Mouse (Mus musculus): Measurements from ENCODE around the gene Cx3cr1. TPM values are rescaled to one million over a fixed set of nuclear protein-coding genes. Genes with fewer than 3 reads are reported as not detected.
A peak's percentile ranks its signal among the peaks of the same experiment; 100 is the strongest.

Gene Cx3cr1
- polyA plus RNA-seq, 1 experiment from 2014 or later = 4.7 TPM

GRCm38 (mm10) chr9:120001945-120002725 is 67.5 kb downstream of the Cx3cr1 start:
- Histone ChIP-seq H3K36me3 (replicated peaks) (no peaks in the 10 kb centered on the region), H3K9me3 (no peaks in the 10 kb centered on the region), H3K27me3 (ENCODE audit: poor library complexity, severe bottlenecking) (peaks cover 10% of the 10 kb centered on the region; the same call in 1 of the 2 replicates), H3K27ac (peak overlapping the region; percentile 87), H3K4me1 (peaks cover 21% of the 10 kb centered on the region), H3K4me3 (peak overlapping the region; percentile 57)
- DNase-seq (ENCODE audit: extremely low spot score, low spot score) = peak; percentile 87
- 12% methylated on average over 31 of the region's 31 CpGs for WGBS

GRCm38 (mm10) chr9:120000761-120001160 is 68.9 kb downstream of the Cx3cr1 start:
- Histone ChIP-seq H3K27ac (no peak overlapping the region), H3K9me3 (no peaks in the 10 kb centered on the region), H3K36me3 (replicated peaks) (no peaks in the 10 kb centered on the region), H3K27me3 (ENCODE audit: poor library complexity, severe bottlenecking) (peaks cover 10% of the 10 kb centered on the region; the same call in 1 of the 2 replicates), H3K4me3 (no peak overlapping the region), H3K4me1 (peaks cover 21% of the 10 kb centered on the region)
- 82% methylated on average over 5 of the region's 5 CpGs for WGBS
- DNase-seq (ENCODE audit: extremely low spot score, low spot score) = no peak

DNA sequence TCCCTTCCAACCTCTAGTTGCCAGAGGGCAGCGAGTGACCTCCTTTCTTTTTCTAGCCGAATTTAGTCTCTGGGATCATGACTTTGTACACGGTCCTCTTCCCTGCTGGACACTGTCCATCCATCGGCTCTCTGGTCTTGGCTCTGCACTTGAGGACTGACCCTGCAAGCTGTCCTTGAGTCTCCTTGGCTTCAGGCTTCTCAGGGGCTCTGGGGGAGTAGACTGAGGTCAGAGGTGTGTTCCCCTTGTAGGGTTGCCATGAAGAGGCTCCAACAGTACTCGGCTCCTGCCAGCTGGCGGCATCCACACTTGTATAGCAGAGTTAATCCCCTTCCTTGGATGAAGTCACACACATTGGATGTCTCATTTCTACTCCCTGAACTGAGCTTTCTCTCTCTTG is 70.0 kb downstream of the Cx3cr1 start:
- no peaks in the 10 kb centered on the region for H3K9me3 ChIP-seq
- no peaks in the 10 kb centered on the region for H3K36me3 ChIP-seq (replicated peaks)
- no peak overlapping the region for H3K4me3 ChIP-seq
- peaks cover 21% of the 10 kb centered on the region for H3K4me1 ChIP-seq
- no peak overlapping the region for H3K27ac ChIP-seq
- H3K27me3 ChIP-seq (ENCODE audit: poor library complexity, severe bottlenecking) = peaks cover 10% of the 10 kb centered on the region; the same call in 1 of the 2 replicates
- no peak for DNase-seq (ENCODE audit: extremely low spot score, low spot score)
- WGBS = 88% methylated on average over 6 of the region's 6 CpGs

DNA sequence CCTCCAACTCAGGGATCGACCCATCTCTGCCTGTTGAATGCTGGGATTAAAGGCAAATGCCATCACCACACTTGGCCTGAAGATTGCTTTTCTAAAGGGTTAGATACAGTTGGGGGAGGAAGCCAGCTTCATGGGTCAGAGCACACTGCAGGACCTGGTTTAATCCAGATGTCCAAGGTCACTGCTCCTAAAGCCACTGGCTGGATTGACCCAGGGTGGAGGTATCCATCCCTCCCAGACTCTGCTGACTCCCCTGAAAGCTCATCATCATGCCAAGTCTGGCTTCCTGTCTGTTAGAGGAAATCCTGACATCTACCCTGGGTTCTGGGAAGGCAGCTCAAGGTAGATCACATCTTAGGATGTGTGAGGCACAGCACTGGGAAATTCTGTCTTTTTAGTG is 70.9 kb downstream of the Cx3cr1 start:
- Histone ChIP-seq H3K36me3 (replicated peaks) (no peaks in the 10 kb centered on the region), H3K27me3 (ENCODE audit: poor library complexity, severe bottlenecking) (peaks cover 10% of the 10 kb centered on the region; the same call in 1 of the 2 replicates), H3K9me3 (no peaks in the 10 kb centered on the region), H3K4me3 (no peak overlapping the region), H3K4me1 (peaks cover 14% of the 10 kb centered on the region), H3K27ac (no peak overlapping the region)
- WGBS = 72% methylated on average over 1 of the region's 1 CpGs
- DNase-seq (ENCODE audit: extremely low spot score, low spot score) = no peak

DNA sequence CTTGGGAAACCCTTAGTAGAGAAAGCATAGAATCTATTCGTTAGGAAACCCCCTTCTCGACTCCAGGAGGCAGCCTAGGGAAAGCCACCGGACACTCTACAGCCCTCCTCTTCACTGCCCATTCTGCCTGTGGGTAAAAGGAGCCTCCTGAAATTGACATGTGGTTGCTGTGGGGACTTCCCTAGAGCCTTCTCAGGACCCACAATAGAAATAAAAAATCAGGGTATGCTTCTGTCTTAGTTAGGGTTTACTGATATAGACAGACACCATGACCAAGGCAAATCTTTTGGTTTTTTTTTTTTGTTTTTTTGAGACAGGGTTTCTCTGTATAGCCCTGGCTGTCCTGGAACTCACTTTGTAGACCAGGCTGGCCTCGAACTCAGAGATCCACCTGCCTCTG is 73.6 kb downstream of the Cx3cr1 start:
- DNase-seq (ENCODE audit: extremely low spot score, low spot score) = no peak
- H3K27ac ChIP-seq = no peak overlapping the region
- 0 out of 2 replicates have a peak, but pooled peaks cover 12% of the 10 kb centered on the region for H3K27me3 ChIP-seq (ENCODE audit: poor library complexity, severe bottlenecking)
- peaks cover 8% of the 10 kb centered on the region for H3K4me1 ChIP-seq
- no peaks in the 10 kb centered on the region for H3K9me3 ChIP-seq
- no peak overlapping the region for H3K4me3 ChIP-seq
- H3K36me3 ChIP-seq (replicated peaks) = no peaks in the 10 kb centered on the region
- WGBS = 90% methylated on average over 4 of the region's 4 CpGs

GRCm38 (mm10) chr9:119994207-119994606 is 75.5 kb downstream of the Cx3cr1 start:
- no peak overlapping the region for H3K4me3 ChIP-seq
- DNase-seq (ENCODE audit: extremely low spot score, low spot score) = no peak
- no peak overlapping the region for H3K27ac ChIP-seq
- WGBS = 76% methylated on average over 7 of the region's 7 CpGs
- H3K27me3 ChIP-seq (ENCODE audit: poor library complexity, severe bottlenecking) = 0 out of 2 replicates have a peak, but pooled peaks cover 10% of the 10 kb centered on the region
- no peaks in the 10 kb centered on the region for H3K36me3 ChIP-seq (replicated peaks)
- peaks cover 8% of the 10 kb centered on the region for H3K4me1 ChIP-seq
- H3K9me3 ChIP-seq = no peaks in the 10 kb centered on the region

- Histone ChIP-seq H3K36me3 (replicated peaks) (no peaks in the 10 kb centered on the region), H3K27ac (no peak overlapping the region), H3K9me3 (no peaks in the 10 kb centered on the region), H3K4me1 (peaks cover 8% of the 10 kb centered on the region), H3K27me3 (ENCODE audit: poor library complexity, severe bottlenecking) (0 out of 2 replicates have a peak, but pooled peaks cover 8% of the 10 kb centered on the region), H3K4me3 (no peak overlapping the region)
- WGBS = 86% methylated on average over 10 of the region's 10 CpGs
- DNase-seq (ENCODE audit: extremely low spot score, low spot score) = no peak
Observed at GRCm38 (mm10) chr9:119993092-119993844, 76.4 kb downstream of the Cx3cr1 start.

DNA sequence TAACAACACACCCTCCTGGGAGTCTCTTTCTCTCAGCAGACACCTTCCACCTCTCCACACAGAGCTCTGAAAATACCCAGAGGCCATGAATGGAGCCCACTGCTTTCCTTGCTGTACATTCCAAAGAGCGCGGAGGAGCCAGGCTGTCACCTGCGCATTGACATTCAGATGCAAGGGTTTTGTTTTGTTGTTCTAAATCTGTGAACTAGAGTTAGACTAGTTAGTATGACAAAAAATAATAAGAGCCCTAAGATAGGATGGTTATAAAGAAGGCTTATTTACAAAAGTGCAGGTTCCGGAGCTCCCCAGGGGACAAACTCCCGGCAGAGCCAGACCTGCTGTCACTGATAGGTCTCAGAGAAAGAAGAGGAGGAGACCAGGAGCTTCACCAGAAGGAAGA is 78.4 kb downstream of the Cx3cr1 start:
- 0 out of 2 replicates have a peak, but pooled peaks cover 8% of the 10 kb centered on the region for H3K27me3 ChIP-seq (ENCODE audit: poor library complexity, severe bottlenecking)
- no peak overlapping the region for H3K4me3 ChIP-seq
- no peaks in the 10 kb centered on the region for H3K36me3 ChIP-seq (replicated peaks)
- no peaks in the 10 kb centered on the region for H3K9me3 ChIP-seq
- 8% methylated on average over 5 of the region's 5 CpGs for WGBS
- H3K4me1 ChIP-seq = peaks cover 8% of the 10 kb centered on the region
- DNase-seq (ENCODE audit: extremely low spot score, low spot score) = no peak
- H3K27ac ChIP-seq = no peak overlapping the region

DNA sequence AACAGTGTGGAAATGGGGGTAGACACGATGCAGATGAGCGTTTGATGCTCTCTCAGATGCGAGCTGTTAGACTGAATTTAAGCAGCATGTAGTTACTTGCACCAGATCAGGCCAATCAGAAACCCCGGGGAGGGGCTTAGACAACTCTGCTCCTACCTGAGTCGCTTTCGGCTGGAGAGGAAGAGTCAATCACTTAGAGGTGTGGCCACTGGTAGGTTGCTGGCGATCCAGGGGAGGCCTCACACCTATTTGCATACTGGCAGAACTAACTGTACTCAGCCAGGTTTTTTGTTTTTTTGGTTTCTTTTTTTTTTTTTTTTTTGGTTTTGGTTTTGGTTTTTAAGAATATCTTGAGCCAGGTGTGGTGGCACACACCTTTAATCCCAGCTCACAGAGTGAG is 81.4 kb downstream of the Cx3cr1 start:
- peaks cover 26% of the 10 kb centered on the region for H3K4me1 ChIP-seq
- H3K27ac ChIP-seq = no peak overlapping the region
- DNase-seq (ENCODE audit: extremely low spot score, low spot score) = no peak
- peaks cover 24% of the 10 kb centered on the region; the same call in 1 of the 2 replicates for H3K27me3 ChIP-seq (ENCODE audit: poor library complexity, severe bottlenecking)
- no peak overlapping the region for H3K4me3 ChIP-seq
- no peaks in the 10 kb centered on the region for H3K9me3 ChIP-seq
- no peaks in the 10 kb centered on the region for H3K36me3 ChIP-seq (replicated peaks)
- WGBS = 48% methylated on average over 7 of the region's 7 CpGs

DNA sequence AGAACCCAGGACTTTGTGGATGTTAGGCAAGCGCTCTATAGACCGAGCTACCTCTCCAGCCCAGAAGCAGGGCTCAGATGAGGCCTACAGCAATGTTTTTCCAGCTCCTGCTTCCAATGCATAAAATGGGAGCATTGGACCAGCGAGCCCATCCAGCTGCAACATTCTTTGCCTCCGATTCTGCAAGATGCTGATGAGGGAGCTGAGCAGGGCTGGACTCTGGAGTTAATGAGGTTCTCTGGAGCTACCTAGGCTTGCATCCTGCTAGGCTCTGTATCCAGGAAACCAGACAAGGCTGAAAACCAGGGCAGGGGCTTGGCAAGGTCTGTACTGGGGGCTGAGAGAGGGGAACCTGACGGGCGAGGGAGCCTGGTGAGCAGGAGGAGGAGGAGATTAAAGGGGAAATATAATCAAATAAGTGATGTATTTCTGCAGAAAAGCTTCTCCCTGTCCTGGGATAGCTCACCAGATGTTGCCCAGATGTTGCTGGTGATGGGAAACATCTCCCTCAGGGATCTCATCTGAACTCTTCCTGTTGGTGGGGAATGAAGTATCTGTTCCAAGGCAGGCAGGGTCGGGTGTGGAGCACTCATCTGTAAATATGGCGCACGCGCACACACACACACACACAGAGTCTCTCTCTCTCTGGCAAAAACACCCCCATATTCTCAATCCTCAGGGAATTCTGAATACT is 83.7 kb downstream of the Cx3cr1 start:
- no peak for DNase-seq (ENCODE audit: extremely low spot score, low spot score)
- Histone ChIP-seq H3K9me3 (no peaks in the 10 kb centered on the region), H3K27ac (no peak overlapping the region), H3K4me1 (peaks cover 41% of the 10 kb centered on the region), H3K4me3 (no peak overlapping the region), H3K27me3 (ENCODE audit: poor library complexity, severe bottlenecking) (peaks cover 20% of the 10 kb centered on the region; the same call in 1 of the 2 replicates), H3K36me3 (replicated peaks) (no peaks in the 10 kb centered on the region)
- 89% methylated on average over 10 of the region's 10 CpGs for WGBS

GRCm38 (mm10) chr9:119984536-119985011 is 85.1 kb downstream of the Cx3cr1 start, which contains the start of gene Csrnp1:
Gene Csrnp1 (minus strand): TSS chr9:119984658.
- DNase-seq (ENCODE audit: extremely low spot score, low spot score) = peak; percentile 39
- Histone ChIP-seq H3K9me3 (no peaks in the 10 kb centered on the region), H3K4me3 (peak within 1 kb of the TSS; percentile 74), H3K4me1 (peaks cover 56% of the 10 kb centered on the region), H3K27ac (peak within 1 kb of the TSS; percentile 86), H3K27me3 (ENCODE audit: poor library complexity, severe bottlenecking) (peaks cover 20% of the 10 kb centered on the region; the same call in 1 of the 2 replicates), H3K36me3 (replicated peaks) (no peaks in the 10 kb centered on the region)
- WGBS = 5% methylated on average over 14 of the region's 14 CpGs
